Mouse (Mus musculus): ENCODE data around the gene Pitpnm2. TPM values are rescaled to one million over a fixed set of nuclear protein-coding genes. Genes with fewer than 3 reads are reported as not detected.
A peak's percentile ranks its signal among the peaks of the same experiment; 100 is the strongest.

Pitpnm2 gene
- polyA plus RNA-seq, 1 experiment from 2014 or later: 3.4 TPM

DNA sequence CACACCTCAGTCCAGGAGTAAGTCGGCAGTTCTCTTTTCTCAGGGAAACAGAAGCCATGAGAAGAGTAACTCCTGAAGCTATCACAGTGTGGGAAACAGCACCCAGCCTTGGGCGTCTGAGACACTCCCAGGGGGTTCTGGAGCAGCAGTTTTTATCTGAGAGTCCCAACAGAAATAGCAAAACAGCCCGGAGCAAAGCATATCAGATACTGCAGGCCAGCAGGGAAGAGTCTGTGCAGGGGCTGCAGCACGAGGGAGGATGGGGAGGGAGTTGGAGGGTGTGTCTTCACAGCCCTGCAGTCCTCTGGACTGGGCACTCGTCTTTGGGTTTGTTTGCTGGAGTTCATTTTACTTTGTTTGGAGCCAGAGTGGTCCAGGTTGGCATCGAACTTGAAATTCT, 39.7 kb downstream of the Pitpnm2 start:
- 56% methylated on average over 6 of the region's 6 CpGs for WGBS
- ATAC-seq (replicated peaks; ENCODE audit: insufficient number of reproducible peaks, low FRiP score, low TSS enrichment, low read depth) (no peak), DNase-seq (ENCODE audit: low spot score) (no peak)
- no peak overlapping the region for H3K9ac ChIP-seq (replicated peaks; ENCODE audit: low read length)
- H3K4me3 ChIP-seq (ENCODE audit: low read depth, low read length): no peak overlapping the region
- no peak overlapping the region for H3K27ac ChIP-seq (replicated peaks; ENCODE audit: low read depth, low read length)
- H3K9me3 ChIP-seq (replicated peaks; ENCODE audit: control insufficient read depth, low read length): no peaks in the 10 kb centered on the region
- H3K4me2 ChIP-seq (ENCODE audit: low read depth, low read length): no peak overlapping the region
- peaks cover 9% of the 10 kb centered on the region for H3K4me1 ChIP-seq (ENCODE audit: control insufficient read depth, insufficient read depth, low read length)
- no peaks in the 10 kb centered on the region for H3K27me3 ChIP-seq (ENCODE audit: control insufficient read depth, insufficient read depth, low read length)
- H3K36me3 ChIP-seq (replicated peaks; ENCODE audit: control insufficient read depth, insufficient read depth, low read depth, low read length): no peaks in the 10 kb centered on the region

DNA sequence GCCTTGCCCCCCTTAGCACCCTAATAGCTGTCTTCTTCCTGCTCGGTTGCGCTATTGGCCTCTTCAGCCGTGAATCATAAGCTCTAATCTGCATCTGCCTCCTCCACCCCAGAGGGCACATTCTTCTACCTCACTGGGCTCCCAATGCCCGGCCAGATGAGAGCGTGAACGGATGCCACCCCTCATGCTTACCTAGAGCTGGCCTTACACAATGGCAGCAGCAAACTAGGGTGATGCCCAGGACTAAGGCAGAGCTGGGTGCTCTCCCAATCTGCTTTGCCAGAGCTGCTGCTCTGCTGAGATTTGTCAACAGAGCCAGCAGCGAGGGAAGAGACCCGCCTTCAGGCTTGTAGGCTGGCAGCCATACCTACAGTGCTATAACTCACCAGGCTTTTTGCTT, 41.5 kb downstream of the Pitpnm2 start:
- DNase-seq (ENCODE audit: low spot score) (no peak), ATAC-seq (replicated peaks; ENCODE audit: insufficient number of reproducible peaks, low FRiP score, low TSS enrichment, low read depth) (no peak)
- Histone ChIP-seq H3K4me2 (ENCODE audit: low read depth, low read length) (no peak overlapping the region), H3K9ac (replicated peaks; ENCODE audit: low read length) (no peak overlapping the region), H3K9me3 (replicated peaks; ENCODE audit: control insufficient read depth, low read length) (no peaks in the 10 kb centered on the region), H3K36me3 (replicated peaks; ENCODE audit: control insufficient read depth, insufficient read depth, low read depth, low read length) (no peaks in the 10 kb centered on the region), H3K4me1 (ENCODE audit: control insufficient read depth, insufficient read depth, low read length) (peaks cover 9% of the 10 kb centered on the region), H3K27me3 (ENCODE audit: control insufficient read depth, insufficient read depth, low read length) (no peaks in the 10 kb centered on the region), H3K4me3 (ENCODE audit: low read depth, low read length) (no peak overlapping the region), H3K27ac (replicated peaks; ENCODE audit: low read depth, low read length) (no peak overlapping the region)
- WGBS: 83% methylated on average over 8 of the region's 8 CpGs

DNA sequence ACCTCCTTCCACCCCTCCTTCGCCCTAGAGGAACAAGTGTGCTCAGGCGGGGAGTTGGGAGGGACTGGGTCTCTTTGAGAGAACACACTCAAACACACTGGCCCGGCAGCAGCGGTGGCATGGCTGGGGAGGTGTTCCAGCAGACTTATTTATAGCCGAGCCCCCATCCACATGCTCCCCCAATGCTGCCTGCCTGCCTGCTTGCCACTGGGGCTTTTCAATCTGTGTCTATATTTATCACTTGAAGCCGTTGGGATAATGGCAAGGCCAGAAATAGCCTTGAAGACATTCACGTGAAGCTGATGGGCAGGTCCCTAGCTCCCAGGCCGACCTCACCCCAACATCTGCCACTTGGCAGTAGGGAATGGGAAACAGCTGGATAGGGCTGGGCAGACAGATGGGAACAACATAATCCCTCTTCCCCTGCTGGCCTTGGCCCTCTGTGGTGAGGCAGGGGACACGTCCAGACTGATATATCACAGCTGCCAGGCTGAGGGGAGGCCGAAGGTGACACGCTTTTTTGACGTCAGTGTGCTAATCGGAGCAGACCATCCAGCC, 43.0 kb downstream of the Pitpnm2 start:
- DNase-seq (ENCODE audit: low spot score): peak; percentile 61
- no peak overlapping the region for H3K27ac ChIP-seq (replicated peaks; ENCODE audit: low read depth, low read length)
- no peak overlapping the region for H3K4me2 ChIP-seq (ENCODE audit: low read depth, low read length)
- no peak overlapping the region for H3K9ac ChIP-seq (replicated peaks; ENCODE audit: low read length)
- peaks cover 9% of the 10 kb centered on the region for H3K4me1 ChIP-seq (ENCODE audit: control insufficient read depth, insufficient read depth, low read length)
- no peaks in the 10 kb centered on the region for H3K27me3 ChIP-seq (ENCODE audit: control insufficient read depth, insufficient read depth, low read length)
- 35% methylated on average over 13 of the region's 13 CpGs for WGBS
- ATAC-seq (replicated peaks; ENCODE audit: insufficient number of reproducible peaks, low FRiP score, low TSS enrichment, low read depth): no peak
- no peaks in the 10 kb centered on the region for H3K9me3 ChIP-seq (replicated peaks; ENCODE audit: control insufficient read depth, low read length)
- no peaks in the 10 kb centered on the region for H3K36me3 ChIP-seq (replicated peaks; ENCODE audit: control insufficient read depth, insufficient read depth, low read depth, low read length)
- no peak overlapping the region for H3K4me3 ChIP-seq (ENCODE audit: low read depth, low read length)

DNA sequence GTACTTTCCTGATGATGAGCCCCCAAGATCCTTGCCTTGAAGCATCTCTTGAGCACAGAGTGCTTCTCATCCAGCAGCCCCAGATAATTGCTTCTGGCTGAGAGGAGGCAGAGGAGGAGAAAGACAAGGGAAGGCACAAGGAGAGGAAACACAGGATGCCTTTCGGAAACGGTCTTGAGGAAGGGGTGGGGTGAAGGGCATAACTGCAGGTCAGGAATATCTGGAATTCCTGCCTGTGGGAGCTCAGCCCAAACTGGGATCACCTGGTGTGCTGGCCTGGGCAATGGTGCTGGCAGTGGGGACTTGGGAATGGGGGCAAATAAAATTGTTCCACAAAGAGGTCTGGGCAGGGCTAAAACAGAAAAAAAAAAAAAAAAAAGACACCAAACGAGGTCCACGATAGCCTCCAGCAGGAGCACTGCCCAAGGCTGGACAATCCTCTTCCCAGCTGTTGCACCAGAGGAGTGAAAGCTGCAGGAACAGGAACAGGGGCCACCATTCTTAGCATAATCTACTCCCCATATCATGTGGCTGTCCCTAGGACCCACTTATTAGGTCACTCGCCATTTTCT, 43.7 kb downstream of the Pitpnm2 start:
- Histone ChIP-seq H3K36me3 (replicated peaks; ENCODE audit: control insufficient read depth, insufficient read depth, low read depth, low read length) (no peaks in the 10 kb centered on the region), H3K27ac (replicated peaks; ENCODE audit: low read depth, low read length) (no peak overlapping the region), H3K27me3 (ENCODE audit: control insufficient read depth, insufficient read depth, low read length) (no peaks in the 10 kb centered on the region), H3K9me3 (replicated peaks; ENCODE audit: control insufficient read depth, low read length) (no peaks in the 10 kb centered on the region), H3K4me3 (ENCODE audit: low read depth, low read length) (no peak overlapping the region), H3K9ac (replicated peaks; ENCODE audit: low read length) (no peak overlapping the region), H3K4me1 (ENCODE audit: control insufficient read depth, insufficient read depth, low read length) (peaks cover 9% of the 10 kb centered on the region), H3K4me2 (ENCODE audit: low read depth, low read length) (no peak overlapping the region)
- no peak for DNase-seq (ENCODE audit: low spot score)
- WGBS: 29% methylated on average over 5 of the region's 5 CpGs
- no peak for ATAC-seq (replicated peaks; ENCODE audit: insufficient number of reproducible peaks, low FRiP score, low TSS enrichment, low read depth)

DNA sequence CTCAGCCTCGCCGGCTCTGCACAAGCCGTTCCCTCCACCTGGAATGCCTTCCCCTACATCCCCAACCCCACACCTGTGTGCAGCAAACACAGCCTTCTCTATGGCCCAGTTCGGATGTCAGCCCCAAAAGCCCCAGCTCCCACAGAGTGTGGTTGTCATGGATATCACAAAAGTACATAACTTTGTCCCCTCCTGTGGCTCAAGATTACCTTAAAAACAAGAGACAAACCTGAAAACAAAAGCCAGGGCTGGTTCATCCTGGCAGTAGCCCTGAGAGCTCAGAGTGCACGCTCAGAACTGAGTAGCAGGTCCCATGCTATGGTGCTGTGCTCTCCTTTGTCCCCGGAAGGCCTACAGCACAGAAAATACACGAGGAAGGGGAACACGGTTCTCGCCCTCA, 44.3 kb downstream of the Pitpnm2 start:
- no peak overlapping the region for H3K4me2 ChIP-seq (ENCODE audit: low read depth, low read length)
- DNase-seq (ENCODE audit: low spot score) (no peak), ATAC-seq (replicated peaks; ENCODE audit: insufficient number of reproducible peaks, low FRiP score, low TSS enrichment, low read depth) (no peak)
- H3K9me3 ChIP-seq (replicated peaks; ENCODE audit: control insufficient read depth, low read length): no peaks in the 10 kb centered on the region
- H3K4me1 ChIP-seq (ENCODE audit: control insufficient read depth, insufficient read depth, low read length): peaks cover 9% of the 10 kb centered on the region
- H3K9ac ChIP-seq (replicated peaks; ENCODE audit: low read length): no peak overlapping the region
- H3K27ac ChIP-seq (replicated peaks; ENCODE audit: low read depth, low read length): no peak overlapping the region
- no peaks in the 10 kb centered on the region for H3K27me3 ChIP-seq (ENCODE audit: control insufficient read depth, insufficient read depth, low read length)
- no peaks in the 10 kb centered on the region for H3K36me3 ChIP-seq (replicated peaks; ENCODE audit: control insufficient read depth, insufficient read depth, low read depth, low read length)
- 75% methylated on average over 9 of the region's 9 CpGs for WGBS
- H3K4me3 ChIP-seq (ENCODE audit: low read depth, low read length): no peak overlapping the region

DNA sequence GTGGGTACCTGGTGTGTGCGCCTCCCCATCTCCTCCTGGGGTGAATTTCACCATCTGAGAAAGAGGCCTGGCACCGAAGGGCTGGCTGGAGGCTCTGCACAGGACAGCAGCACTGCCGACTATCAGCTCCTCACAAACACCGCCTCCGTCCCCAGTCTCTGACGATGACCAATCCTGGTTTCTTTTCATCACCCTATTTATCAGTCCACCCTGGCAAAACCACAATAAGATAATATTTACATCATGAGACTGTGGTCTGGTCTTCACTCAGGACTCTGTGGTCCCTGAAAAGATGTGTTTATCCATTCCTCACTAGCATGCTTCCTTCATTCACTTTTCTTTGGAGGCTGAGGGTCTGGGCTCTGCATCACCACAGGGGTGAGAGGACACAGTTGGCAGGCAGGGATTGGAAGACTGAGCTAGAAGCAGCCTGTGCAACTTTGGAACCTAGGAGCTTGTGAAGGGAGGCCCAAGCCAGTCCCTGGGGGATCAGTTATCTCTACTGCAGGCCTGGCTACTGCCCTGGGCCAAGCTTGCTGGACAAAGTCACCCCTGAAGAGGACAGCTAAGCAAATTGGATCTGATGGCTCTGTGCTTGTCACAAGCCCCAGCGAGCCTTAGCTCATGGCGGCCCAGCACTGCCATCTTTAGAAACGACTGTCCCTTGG, 45.3 kb downstream of the Pitpnm2 start:
- no peak overlapping the region for H3K27ac ChIP-seq (replicated peaks; ENCODE audit: low read depth, low read length)
- no peak overlapping the region for H3K4me3 ChIP-seq (ENCODE audit: low read depth, low read length)
- H3K4me1 ChIP-seq (ENCODE audit: control insufficient read depth, insufficient read depth, low read length): peaks cover 9% of the 10 kb centered on the region
- H3K27me3 ChIP-seq (ENCODE audit: control insufficient read depth, insufficient read depth, low read length): no peaks in the 10 kb centered on the region
- no peak overlapping the region for H3K9ac ChIP-seq (replicated peaks; ENCODE audit: low read length)
- DNase-seq (ENCODE audit: low spot score) (no peak), ATAC-seq (replicated peaks; ENCODE audit: insufficient number of reproducible peaks, low FRiP score, low TSS enrichment, low read depth) (no peak)
- no peak overlapping the region for H3K4me2 ChIP-seq (ENCODE audit: low read depth, low read length)
- WGBS: 82% methylated on average over 9 of the region's 9 CpGs
- no peaks in the 10 kb centered on the region for H3K36me3 ChIP-seq (replicated peaks; ENCODE audit: control insufficient read depth, insufficient read depth, low read depth, low read length)
- no peaks in the 10 kb centered on the region for H3K9me3 ChIP-seq (replicated peaks; ENCODE audit: control insufficient read depth, low read length)

DNA sequence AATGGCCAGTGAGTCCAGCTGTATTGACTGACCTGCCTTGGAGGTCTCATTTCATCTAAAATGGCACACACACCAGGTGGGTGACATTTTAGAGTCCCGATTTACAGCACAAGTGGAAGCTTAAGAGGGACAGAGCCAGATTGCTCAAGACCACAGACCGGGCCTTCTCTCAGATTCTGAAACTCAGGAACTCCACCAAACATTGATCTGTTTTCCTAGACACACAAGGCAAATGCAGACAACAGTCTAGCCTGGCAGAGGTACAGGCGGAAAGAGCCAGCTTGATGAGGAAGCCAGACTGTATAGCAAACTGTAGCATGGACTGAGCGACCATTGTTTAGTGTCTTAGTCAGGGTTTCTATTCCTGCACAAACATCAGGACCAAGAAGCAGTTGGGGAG, 46.3 kb downstream of the Pitpnm2 start:
- Histone ChIP-seq H3K9me3 (replicated peaks; ENCODE audit: control insufficient read depth, low read length) (no peaks in the 10 kb centered on the region), H3K27ac (replicated peaks; ENCODE audit: low read depth, low read length) (no peak overlapping the region), H3K9ac (replicated peaks; ENCODE audit: low read length) (no peak overlapping the region), H3K36me3 (replicated peaks; ENCODE audit: control insufficient read depth, insufficient read depth, low read depth, low read length) (no peaks in the 10 kb centered on the region), H3K4me3 (ENCODE audit: low read depth, low read length) (no peak overlapping the region), H3K4me1 (ENCODE audit: control insufficient read depth, insufficient read depth, low read length) (peaks cover 9% of the 10 kb centered on the region), H3K27me3 (ENCODE audit: control insufficient read depth, insufficient read depth, low read length) (no peaks in the 10 kb centered on the region), H3K4me2 (ENCODE audit: low read depth, low read length) (no peak overlapping the region)
- ATAC-seq (replicated peaks; ENCODE audit: insufficient number of reproducible peaks, low FRiP score, low TSS enrichment, low read depth): no peak
- 86% methylated on average over 4 of the region's 4 CpGs for WGBS
- no peak for DNase-seq (ENCODE audit: low spot score)

DNA sequence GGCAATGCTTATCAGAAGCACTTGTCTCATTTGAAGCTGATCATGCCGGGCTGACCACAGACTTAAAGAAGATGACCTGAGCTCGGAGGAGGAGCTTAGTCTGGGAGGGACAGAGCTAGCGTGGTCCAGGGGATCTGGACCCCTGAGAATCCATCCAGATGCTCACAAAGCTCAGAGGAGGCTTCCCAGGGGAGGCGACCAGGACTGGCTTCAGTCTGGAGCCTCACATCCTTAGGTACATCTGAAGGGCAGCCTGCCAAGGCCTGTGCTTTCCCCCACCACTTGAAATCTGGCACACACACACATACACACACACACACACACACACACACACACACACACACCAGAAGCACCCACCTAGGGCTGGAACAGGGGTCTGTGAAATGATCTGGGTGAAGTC, 47.5 kb downstream of the Pitpnm2 start:
- Histone ChIP-seq H3K9me3 (replicated peaks; ENCODE audit: control insufficient read depth, low read length) (no peaks in the 10 kb centered on the region), H3K4me1 (ENCODE audit: control insufficient read depth, insufficient read depth, low read length) (peaks cover 9% of the 10 kb centered on the region), H3K9ac (replicated peaks; ENCODE audit: low read length) (no peak overlapping the region), H3K36me3 (replicated peaks; ENCODE audit: control insufficient read depth, insufficient read depth, low read depth, low read length) (no peaks in the 10 kb centered on the region), H3K4me3 (ENCODE audit: low read depth, low read length) (no peak overlapping the region), H3K27me3 (ENCODE audit: control insufficient read depth, insufficient read depth, low read length) (no peaks in the 10 kb centered on the region), H3K4me2 (ENCODE audit: low read depth, low read length) (no peak overlapping the region), H3K27ac (replicated peaks; ENCODE audit: low read depth, low read length) (no peak overlapping the region)
- 73% methylated on average over 4 of the region's 4 CpGs for WGBS
- DNase-seq (ENCODE audit: low spot score): no peak
- ATAC-seq (replicated peaks; ENCODE audit: insufficient number of reproducible peaks, low FRiP score, low TSS enrichment, low read depth): no peak
